Mouse (Mus musculus) hindbrain, embryonic 14.5 days (tissue): ENCODE measurements around the gene Tbxa2r. TPM values are rescaled to one million over a fixed set of nuclear protein-coding genes. Genes with fewer than 3 reads are reported as not detected.

Experiments
- ATAC-seq: fragments of 200-750 bp; cut with Nextera tagmentation; 2 replicates; pipeline ENCODE4 v1.8.0; 2017; ENCODE audit warnings: moderate number of reproducible peaks, mild to moderate bottlenecking, moderate TSS enrichment, moderate library complexity; ENCODE audit not compliant: low FRiP score
- DNase-seq: peaks from one replicate; pipeline ENCODE4 v3.0.0-alpha.2; 2015; ENCODE audit warnings: low spot score
- H3K27ac ChIP-seq: fragments of 300-500 bp; sonication (generic); 2 replicates; pipeline ENCODE4 v1.5.1; 2014; ENCODE audit warnings: mild to moderate bottlenecking, moderate library complexity
- H3K27me3 ChIP-seq: fragments of 300-500 bp; sonication (generic); 2 replicates; pipeline ENCODE4 v1.6.1; 2014; ENCODE audit warnings: mild to moderate bottlenecking, low read length, mixed read lengths; ENCODE audit not compliant: control insufficient read depth, insufficient read depth
- H3K36me3 ChIP-seq: fragments of 300-500 bp; sonication (generic); replicated peaks from 2 replicates; pipeline ENCODE4 v1.6.1; 2014; ENCODE audit not compliant: control insufficient read depth, insufficient read depth
- H3K4me1 ChIP-seq: fragments of 300-500 bp; sonication (generic); replicated peaks from 2 replicates; pipeline ENCODE4 v1.6.1; 2014; ENCODE audit warnings: antibody characterized with exemption, low read length, mixed read lengths; ENCODE audit not compliant: control insufficient read depth, insufficient read depth
- H3K4me2 ChIP-seq: fragments of 300-500 bp; sonication (generic); replicated peaks from 2 replicates; pipeline ENCODE4 v1.6.1; 2014; ENCODE audit warnings: mild to moderate bottlenecking, moderate library complexity
- H3K4me3 ChIP-seq: fragments of 300-500 bp; sonication (generic); replicated peaks from 2 replicates; pipeline ENCODE4 v1.5.1; 2014; ENCODE audit warnings: mild to moderate bottlenecking, low read length
- H3K9ac ChIP-seq: fragments of 300-500 bp; sonication (generic); 2 replicates; pipeline ENCODE4 v1.6.1; 2014
- H3K9me3 ChIP-seq: fragments of 300-500 bp; sonication (generic); 2 replicates; pipeline ENCODE4 v1.6.1; 2016; ENCODE audit warnings: low read length; ENCODE audit not compliant: control insufficient read depth
- WGBS: fragments of 180-500 bp; shearing (Covaris S2); extraction: QIAGEN DNeasy Blood & Tissue Kit; methylation state at CpG from one replicate; pipeline ENCODE4 v1.1.7; 2014; 5-methylcytosine and 5-hydroxymethylcytosine counted together
- polyA plus RNA-seq: library from polyadenylated mRNA; unstranded; fragments of >200 nt; fragmentation: Nextera tagmentation; extraction: Ambion mirVana; gene quantifications from 2 replicates; pipeline ENCODE4 v1.2.1, GENCODE M21; 2014

Gene Tbxa2r
- polyA plus RNA-seq, 1 experiment from 2014 or later, result 5.4 TPM

DNA sequence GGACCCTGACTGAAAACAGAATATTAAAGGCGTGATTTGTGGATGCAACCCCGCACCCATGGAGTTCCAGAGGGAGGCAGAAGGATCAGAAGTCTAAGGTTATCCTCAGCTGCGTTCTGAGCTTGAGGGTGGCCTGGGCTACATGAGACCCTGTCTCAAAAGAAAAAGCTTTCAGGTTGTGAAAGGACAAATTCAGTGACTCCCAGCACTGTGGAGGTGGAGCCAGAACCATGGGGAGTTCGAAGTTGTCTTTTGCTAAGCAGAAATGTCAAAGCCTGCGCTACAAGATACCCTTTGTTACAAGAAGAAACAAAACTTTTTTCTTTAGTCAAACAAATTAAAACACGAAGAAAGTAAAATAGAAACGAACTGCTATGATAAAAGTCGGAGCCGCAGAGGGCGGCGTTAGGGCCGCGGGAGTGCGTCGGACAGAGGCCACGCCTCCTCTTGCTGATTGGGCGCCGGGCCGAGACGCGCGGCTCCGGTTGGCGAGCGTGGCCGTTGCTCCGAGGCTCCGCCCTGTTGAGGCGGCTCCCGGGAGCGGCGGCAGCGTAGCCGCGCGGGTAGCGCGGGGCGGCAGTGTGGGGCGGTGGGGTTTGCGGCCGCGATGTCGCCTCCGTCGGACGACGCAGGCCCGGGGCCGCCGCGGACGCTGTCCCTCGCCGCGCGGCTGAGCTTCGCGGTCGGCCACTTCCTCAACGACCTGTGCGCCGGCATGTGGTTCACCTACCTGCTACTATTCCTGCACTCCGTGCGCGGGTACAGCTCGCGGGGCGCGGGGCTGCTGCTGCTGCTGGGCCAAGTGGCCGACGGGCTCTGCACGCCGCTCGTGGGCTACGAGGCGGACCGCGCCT lies 28.7 kb downstream of the Tbxa2r start, which contains the start of gene Mfsd12:
Mfsd12 (plus strand) TSS at position 501 of the 854 bp plus-strand sequence.
- Histone ChIP-seq H3K27ac (no peak within 1 kb of the TSS; the same call in 1 of the 2 replicates), H3K27me3 (no peaks in the 10 kb centered on the region), H3K4me1 (peaks cover 18% of the 10 kb centered on the region), H3K36me3 (0 out of 2 replicates have a peak, but pooled peaks cover 4% of the 10 kb centered on the region), H3K4me2 (peak within 1 kb of the TSS; percentile 97), H3K9ac (peak within 1 kb of the TSS; percentile 86), H3K9me3 (no peaks in the 10 kb centered on the region), H3K4me3 (peak within 1 kb of the TSS; percentile 81)
- ATAC-seq (peak; percentile 92), DNase-seq (peak; percentile 92)
- WGBS, result 2% methylated on average over 65 of the region's 79 CpGs

- 22% methylated on average over 4 of the region's 4 CpGs for WGBS
- Histone ChIP-seq H3K9me3 (no peaks in the 10 kb centered on the region), H3K27me3 (0 out of 2 replicates have a peak, but pooled peaks cover 6% of the 10 kb centered on the region), H3K27ac (no peak overlapping the region), H3K4me3 (peak overlapping the region; percentile 81), H3K4me1 (peaks cover 20% of the 10 kb centered on the region), H3K36me3 (0 out of 2 replicates have a peak, but pooled peaks cover 4% of the 10 kb centered on the region), H3K9ac (peak overlapping the region; percentile 86), H3K4me2 (peak overlapping the region; percentile 97)
- no peak for ATAC-seq
- no peak for DNase-seq
These were observed 29.7 kb downstream of the Tbxa2r start for GRCm38 (mm10) chr10:81358209-81358608.

GRCm38 (mm10) chr10:81358841-81359240 lies 30.3 kb downstream of the Tbxa2r start:
- Histone ChIP-seq H3K36me3 (0 out of 2 replicates have a peak, but pooled peaks cover 4% of the 10 kb centered on the region), H3K4me1 (peaks cover 26% of the 10 kb centered on the region), H3K9me3 (no peaks in the 10 kb centered on the region)

DNA sequence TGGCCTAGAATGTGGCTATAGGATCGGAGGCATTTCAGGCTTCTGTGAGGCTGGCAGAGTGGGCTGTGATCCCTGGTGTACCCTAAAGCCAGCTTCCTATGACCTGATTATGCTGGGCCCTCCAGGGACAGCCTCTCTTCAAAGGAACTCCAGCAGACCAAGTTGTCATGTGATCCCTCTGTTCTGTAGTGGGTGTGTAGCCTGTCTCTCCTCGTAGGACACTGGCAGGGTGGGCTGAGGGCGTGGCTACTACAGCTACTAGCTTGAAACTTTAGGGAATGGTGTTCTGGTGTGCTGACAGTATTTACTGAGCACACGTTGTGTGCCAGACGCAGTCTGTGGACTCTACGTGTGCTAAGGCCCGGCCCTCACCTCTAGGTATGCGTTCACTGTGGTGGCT lies 32.2 kb downstream of the Tbxa2r start:
- DNase-seq (no peak), ATAC-seq (no peak)
- peaks cover 21% of the 10 kb centered on the region for H3K27me3 ChIP-seq
- H3K27ac ChIP-seq, result no peak overlapping the region
- H3K9ac ChIP-seq, result no peak overlapping the region
- peaks cover 36% of the 10 kb centered on the region for H3K4me1 ChIP-seq
- 69% methylated on average over 8 of the region's 8 CpGs for WGBS
- H3K36me3 ChIP-seq, result 0 out of 2 replicates have a peak, but pooled peaks cover 4% of the 10 kb centered on the region
- no peak overlapping the region for H3K4me3 ChIP-seq
- no peak overlapping the region for H3K4me2 ChIP-seq
- no peaks in the 10 kb centered on the region for H3K9me3 ChIP-seq

More at GRCm38 (mm10) chr10:81358841-81359240, 30.3 kb downstream of the Tbxa2r start:
- peak overlapping the region; percentile 81; the same call in 1 of the 2 replicates for H3K4me3 ChIP-seq
- H3K27me3 ChIP-seq, result peaks cover 12% of the 10 kb centered on the region
- WGBS, result 58% methylated on average over 1 of the region's 1 CpGs
- no peak overlapping the region for H3K27ac ChIP-seq
- ATAC-seq (no peak), DNase-seq (no peak)
- H3K4me2 ChIP-seq, result peak overlapping the region; percentile 97
- H3K9ac ChIP-seq, result peak overlapping the region; percentile 86

DNA sequence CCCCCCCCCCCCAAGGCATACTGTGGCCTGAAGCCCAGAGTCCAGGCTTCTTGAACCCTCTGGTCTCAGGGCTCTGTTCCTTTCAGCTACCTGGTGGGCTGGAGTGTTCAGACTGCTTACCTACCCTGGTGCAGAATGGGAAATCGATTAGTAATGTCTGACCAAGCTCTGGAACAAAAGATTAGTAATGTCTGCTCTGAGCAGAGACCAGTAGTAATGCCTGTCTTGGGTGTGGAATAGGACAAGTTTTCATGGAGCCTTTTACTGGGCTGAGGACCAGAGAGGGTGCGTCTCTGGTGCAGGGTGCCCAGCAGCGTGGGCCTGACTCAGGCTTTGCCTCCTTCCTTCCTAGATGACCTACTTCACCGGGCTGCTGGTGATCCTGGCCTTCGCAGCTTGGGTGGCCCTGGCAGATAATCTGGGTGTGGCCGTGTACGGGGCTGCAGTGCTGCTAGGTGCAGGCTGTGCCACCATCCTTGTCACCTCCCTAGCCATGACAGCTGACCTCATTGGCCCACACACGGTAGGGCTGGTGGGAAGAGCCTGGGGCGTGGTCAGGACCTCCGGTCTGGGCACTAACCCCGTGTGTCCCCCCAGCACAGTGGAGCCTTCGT lies 33.9 kb downstream of the Tbxa2r start:
- H3K4me1 ChIP-seq, result peaks cover 32% of the 10 kb centered on the region
- 81% methylated on average over 12 of the region's 12 CpGs for WGBS
- no peak overlapping the region for H3K27ac ChIP-seq

DNA sequence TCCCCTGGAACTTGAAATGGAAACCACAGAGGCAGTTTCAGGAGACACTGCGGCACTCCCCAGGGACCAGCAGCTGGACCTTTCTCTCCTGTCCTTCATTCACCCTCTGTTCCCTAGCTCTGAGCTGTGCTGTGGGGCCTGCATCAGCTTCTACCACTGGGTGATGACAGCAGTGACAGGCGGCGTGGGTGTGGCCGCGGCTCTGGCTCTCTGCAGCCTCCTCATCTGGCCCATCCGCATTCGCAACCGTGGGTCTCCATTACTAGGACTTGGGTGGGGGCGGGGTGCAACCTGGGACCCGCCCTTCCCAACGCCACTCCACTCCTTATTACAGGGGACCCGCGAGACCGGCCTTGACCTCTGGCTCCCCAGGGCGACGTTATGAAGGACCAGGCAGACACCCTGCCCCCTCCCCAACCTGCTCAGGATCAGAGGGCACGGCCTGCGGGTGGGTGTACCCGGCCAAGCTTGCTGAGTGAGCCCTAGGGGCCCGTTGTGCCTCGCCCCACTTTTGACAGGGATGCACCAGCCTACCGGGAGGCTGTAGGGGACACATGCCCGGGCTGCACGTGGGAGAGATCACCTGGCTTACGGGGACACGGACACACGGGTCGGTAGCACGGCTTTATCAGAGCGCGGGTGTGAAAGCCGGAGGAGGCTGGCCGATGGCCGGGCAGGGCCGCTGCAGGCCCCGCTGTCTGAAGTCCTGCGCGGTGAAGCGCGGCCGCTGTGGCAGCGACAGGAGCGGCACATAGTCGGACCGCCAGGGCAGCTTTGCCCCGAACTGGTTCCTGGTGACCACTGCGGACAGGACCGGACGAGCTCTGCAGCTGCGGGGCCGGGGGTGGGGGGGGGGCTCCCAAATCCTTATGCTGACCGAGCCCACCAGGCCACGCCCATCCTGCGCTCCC lies 35.2 kb downstream of the Tbxa2r start:
- H3K4me3 ChIP-seq, result peak overlapping the region; percentile 19
- H3K4me1 ChIP-seq, result peaks cover 20% of the 10 kb centered on the region
- peak overlapping the region; percentile 45 for H3K4me2 ChIP-seq
- H3K9me3 ChIP-seq, result no peaks in the 10 kb centered on the region
- ATAC-seq (no peak; the same call in 1 of the 2 replicates), DNase-seq (no peak)
- H3K27ac ChIP-seq, result no peak overlapping the region
- 15% methylated on average over 48 of the region's 54 CpGs for WGBS
- peaks cover 21% of the 10 kb centered on the region for H3K27me3 ChIP-seq
- peak overlapping the region; percentile 40 for H3K9ac ChIP-seq
- peaks cover 33% of the 10 kb centered on the region for H3K36me3 ChIP-seq

More for the DNA sequence above, 33.9 kb downstream of the Tbxa2r start:
- DNase-seq (no peak), ATAC-seq (no peak)
- H3K4me3 ChIP-seq, result no peak overlapping the region
- peaks cover 21% of the 10 kb centered on the region for H3K27me3 ChIP-seq
- H3K4me2 ChIP-seq, result no peak overlapping the region
- H3K36me3 ChIP-seq, result peaks cover 20% of the 10 kb centered on the region
- no peak overlapping the region for H3K9ac ChIP-seq
- H3K9me3 ChIP-seq, result no peaks in the 10 kb centered on the region

DNA sequence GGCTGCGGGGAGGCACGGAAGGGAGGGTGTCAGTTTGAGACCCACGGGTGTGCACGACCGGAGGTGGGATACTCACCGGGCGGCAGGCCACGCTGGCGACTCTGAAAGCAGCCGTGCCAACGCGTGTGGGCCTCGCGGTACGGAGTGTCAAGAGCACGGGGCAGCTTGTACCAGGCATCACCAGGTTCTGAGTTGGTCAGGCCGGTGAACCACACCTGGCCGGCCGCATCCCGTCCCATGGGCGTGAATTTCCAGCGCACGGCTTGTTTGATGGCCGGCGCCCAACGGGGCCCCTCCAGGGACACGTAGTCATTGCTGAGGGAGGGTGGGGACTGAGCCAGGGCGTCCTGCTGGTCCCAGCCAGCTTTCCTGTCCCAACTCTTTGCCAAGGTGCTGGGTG lies 36.1 kb downstream of the Tbxa2r start:
- ATAC-seq, result no peak
- WGBS, result 10% methylated on average over 28 of the region's 28 CpGs
- peak overlapping the region; percentile 19 for H3K4me3 ChIP-seq

GRCm38 (mm10) chr10:81365073-81365472 lies 36.5 kb downstream of the Tbxa2r start:
- peaks cover 21% of the 10 kb centered on the region for H3K27me3 ChIP-seq
- peaks cover 18% of the 10 kb centered on the region for H3K4me1 ChIP-seq
- WGBS, result 36% methylated on average over 4 of the region's 4 CpGs
- H3K27ac ChIP-seq, result no peak overlapping the region
- H3K9me3 ChIP-seq, result no peaks in the 10 kb centered on the region
- peak overlapping the region; percentile 45; the same call in 1 of the 2 replicates for H3K4me2 ChIP-seq
- DNase-seq (no peak), ATAC-seq (no peak)
- H3K4me3 ChIP-seq, result no peak overlapping the region
- peaks cover 47% of the 10 kb centered on the region for H3K36me3 ChIP-seq
- H3K9ac ChIP-seq, result no peak overlapping the region; the same call in 1 of the 2 replicates

More for the DNA sequence above, 36.1 kb downstream of the Tbxa2r start:
- peaks cover 43% of the 10 kb centered on the region for H3K36me3 ChIP-seq
- DNase-seq, result no peak
- H3K27ac ChIP-seq, result no peak overlapping the region
- peaks cover 18% of the 10 kb centered on the region for H3K4me1 ChIP-seq
- H3K9ac ChIP-seq, result peak overlapping the region; percentile 40
- peaks cover 21% of the 10 kb centered on the region for H3K27me3 ChIP-seq
- no peaks in the 10 kb centered on the region for H3K9me3 ChIP-seq
- H3K4me2 ChIP-seq, result peak overlapping the region; percentile 45
